Mouse (Mus musculus): ENCODE results near the gene AA467197.

DNA sequence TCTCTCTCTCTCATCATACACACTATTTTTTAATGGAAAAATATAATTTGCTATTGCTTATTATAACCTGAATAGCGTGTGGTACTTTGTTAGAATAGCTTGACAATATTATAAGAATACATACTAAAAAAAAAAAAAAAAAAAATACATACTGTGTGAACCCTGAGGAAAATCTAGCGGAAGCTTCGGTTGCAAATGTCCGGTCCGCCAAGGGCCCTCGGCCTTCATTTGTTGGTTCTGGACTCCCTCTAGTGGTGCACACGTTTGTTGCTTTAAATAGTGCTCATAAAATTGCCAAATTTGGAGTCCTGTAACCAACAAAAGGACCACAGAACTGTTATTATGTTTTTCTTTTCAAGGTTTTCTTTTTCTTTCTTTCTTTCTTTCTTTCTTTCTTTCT is 7.8 kb upstream of the AA467197 start:
- TF ChIP-seq CTCF (IDR thresholded peaks at IDR 0.05) (peak; percentile 87), EP300 (IDR thresholded peaks at IDR 0.05) (no peak)

All from lung, postnatal 0 days (tissue).